Mouse (Mus musculus): Measurements from ENCODE around the gene Leng8. TPM values are rescaled to one million over a fixed set of nuclear protein-coding genes. Genes with fewer than 3 reads are reported as not detected.

Gene Leng8
- polyA plus RNA-seq (2015; fragmentation: Nextera tagmentation; extraction: Ambion mirVana): 83.6 and 97.5 TPM in 2 replicates

DNA sequence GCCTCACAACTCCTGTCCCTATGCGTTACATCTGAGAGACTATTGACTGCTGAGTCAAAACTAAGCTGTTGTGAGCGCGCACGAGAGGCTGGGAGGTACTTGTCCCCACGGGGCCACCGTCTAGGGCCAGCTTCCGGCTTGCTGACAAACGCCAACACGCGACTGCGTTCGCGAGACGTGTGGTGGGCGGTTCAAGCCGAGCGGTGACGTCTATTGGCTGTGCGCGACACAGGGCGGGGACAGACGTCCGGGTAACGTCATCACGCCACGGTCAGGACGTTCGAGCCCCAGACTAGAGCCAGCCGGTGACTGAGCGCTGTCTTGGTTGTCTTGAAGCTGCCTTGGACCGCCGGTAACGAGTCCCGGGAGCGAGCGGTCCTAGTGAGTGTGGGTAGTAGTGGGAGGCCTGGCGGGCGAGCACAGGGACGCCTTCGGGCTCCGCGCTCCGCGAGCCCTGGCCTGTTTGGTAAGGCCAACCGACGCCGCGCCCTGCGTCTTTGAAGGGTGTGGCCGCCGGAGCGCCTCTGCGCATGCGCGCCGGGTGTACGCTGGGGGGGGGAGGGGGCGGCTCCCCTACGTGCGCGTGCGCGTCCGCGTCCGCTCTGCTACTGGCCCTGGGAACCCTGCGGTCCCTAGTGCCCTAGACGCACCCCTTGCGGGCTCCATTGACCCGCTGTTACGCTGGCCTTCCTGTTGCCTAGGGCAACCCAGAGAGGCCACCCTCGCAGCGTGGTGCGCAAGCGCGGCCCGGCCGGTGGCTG lies at the start of gene Leng8:
Leng8 (plus strand) TSS at position 269 of the 761 bp plus-strand sequence.
- peak within 1 kb of the TSS; percentile 96 for H3K27ac ChIP-seq (replicated peaks)
- H3K36me3 ChIP-seq: peaks cover 32% of the 10 kb centered on the region
- H3K9me3 ChIP-seq: no peaks in the 10 kb centered on the region

DNA sequence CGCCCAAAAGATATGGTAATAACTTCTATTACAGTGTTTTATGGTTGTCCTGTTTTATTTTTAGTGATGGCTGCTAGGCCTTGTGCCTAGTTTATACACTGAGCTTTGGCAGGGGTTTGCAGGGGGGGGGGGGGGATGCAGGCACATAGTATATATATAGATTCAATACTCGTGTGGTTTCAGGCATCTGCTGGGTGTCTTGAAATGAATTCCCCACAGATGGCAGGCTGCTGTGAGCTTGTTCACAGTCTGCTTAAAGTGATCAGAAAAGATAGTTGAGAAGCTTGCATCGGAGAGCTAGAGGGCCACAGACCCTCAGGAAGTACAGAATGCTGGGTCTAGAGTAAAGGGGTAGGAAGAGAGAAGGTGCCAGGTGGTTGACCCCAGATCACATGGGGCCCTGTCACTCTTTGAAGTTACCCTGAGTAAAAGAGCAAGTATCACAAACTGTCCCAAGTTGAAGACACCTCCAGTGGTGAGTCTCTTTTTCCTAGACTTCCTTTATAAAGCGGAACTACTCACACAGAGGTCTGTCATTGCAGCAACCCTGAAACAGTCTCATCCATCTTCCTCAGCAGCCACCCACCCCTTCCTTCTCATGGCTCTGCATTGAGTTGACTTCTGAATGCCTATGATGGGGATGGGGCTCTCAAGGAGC lies 49.5 kb upstream of the Leng8 start:
- no peak overlapping the region for H3K4me3 ChIP-seq
- H3K4me1 ChIP-seq (replicated peaks): no peaks in the 10 kb centered on the region
- H3K4me2 ChIP-seq: no peak overlapping the region
- H3K27me3 ChIP-seq: no peaks in the 10 kb centered on the region
- H3K36me3 ChIP-seq: no peaks in the 10 kb centered on the region
- H3K27ac ChIP-seq (replicated peaks): no peak overlapping the region
- H3K9me3 ChIP-seq: no peaks in the 10 kb centered on the region
- no peak for ATAC-seq (ENCODE audit: low FRiP score, low read depth)
- 81% methylated on average over 4 of the region's 4 CpGs for WGBS
- no peak overlapping the region for H3K9ac ChIP-seq

More for the DNA sequence above, at the start of gene Leng8:
- whole genome bisulfite sequencing: under 1% methylated on average over 72 of the region's 78 CpGs
- H3K4me3 ChIP-seq: peak within 1 kb of the TSS; percentile 88
- H3K9ac ChIP-seq: peak within 1 kb of the TSS; percentile 76
- peaks cover 28% of the 10 kb centered on the region for H3K4me1 ChIP-seq (replicated peaks)
- H3K27me3 ChIP-seq: no peaks in the 10 kb centered on the region
- peak within 1 kb of the TSS; percentile 87 for H3K4me2 ChIP-seq
- ATAC-seq (ENCODE audit: low FRiP score, low read depth): peak; percentile 98

GRCm38 (mm10) chr7:4087896-4088480 lies 48.9 kb upstream of the Leng8 start:
- Histone ChIP-seq H3K27ac (replicated peaks) (no peak overlapping the region), H3K9ac (no peak overlapping the region), H3K27me3 (no peaks in the 10 kb centered on the region), H3K4me2 (no peak overlapping the region), H3K36me3 (no peaks in the 10 kb centered on the region), H3K4me3 (no peak overlapping the region), H3K9me3 (no peaks in the 10 kb centered on the region), H3K4me1 (replicated peaks) (no peaks in the 10 kb centered on the region)
- ATAC-seq (ENCODE audit: low FRiP score, low read depth): no peak
- WGBS: 86% methylated on average over 6 of the region's 6 CpGs

GRCm38 (mm10) chr7:4088679-4089078 lies 48.2 kb upstream of the Leng8 start:
- H3K4me3 ChIP-seq: no peak overlapping the region
- no peak overlapping the region for H3K4me2 ChIP-seq
- H3K4me1 ChIP-seq (replicated peaks): no peaks in the 10 kb centered on the region
- no peaks in the 10 kb centered on the region for H3K27me3 ChIP-seq
- H3K27ac ChIP-seq (replicated peaks): no peak overlapping the region
- H3K9ac ChIP-seq: no peak overlapping the region
- H3K9me3 ChIP-seq: no peaks in the 10 kb centered on the region
- WGBS: 86% methylated on average over 2 of the region's 2 CpGs
- no peak for ATAC-seq (ENCODE audit: low FRiP score, low read depth)
- H3K36me3 ChIP-seq: no peaks in the 10 kb centered on the region

DNA sequence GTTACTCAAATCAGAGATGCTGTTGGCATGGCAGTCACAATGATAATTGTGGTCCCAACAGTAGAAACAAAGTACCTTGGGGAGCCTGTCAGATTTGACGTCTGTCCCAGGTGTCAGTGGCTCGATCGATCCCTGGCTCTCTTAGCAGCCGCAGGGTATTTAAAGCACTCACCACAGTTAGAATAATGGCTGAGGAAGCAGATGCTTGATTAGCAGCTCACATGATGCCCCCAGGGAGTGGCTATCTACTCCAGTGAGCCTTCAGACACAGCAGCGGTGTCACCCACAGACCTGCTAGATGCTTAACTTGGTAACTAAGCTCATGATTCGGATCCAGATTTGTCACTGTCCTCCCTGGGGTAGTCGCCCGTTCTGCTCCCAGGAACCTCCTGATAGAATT lies 45.7 kb upstream of the Leng8 start:
- 51% methylated on average over 8 of the region's 8 CpGs for WGBS
- no peak for ATAC-seq (ENCODE audit: low FRiP score, low read depth)
- Histone ChIP-seq H3K27ac (replicated peaks) (no peak overlapping the region), H3K4me3 (no peak overlapping the region), H3K9me3 (no peaks in the 10 kb centered on the region), H3K4me2 (no peak overlapping the region), H3K4me1 (replicated peaks) (no peaks in the 10 kb centered on the region), H3K9ac (no peak overlapping the region), H3K27me3 (no peaks in the 10 kb centered on the region), H3K36me3 (no peaks in the 10 kb centered on the region)

- no peaks in the 10 kb centered on the region for H3K9me3 ChIP-seq
- no peaks in the 10 kb centered on the region for H3K4me1 ChIP-seq (replicated peaks)
- H3K36me3 ChIP-seq: no peaks in the 10 kb centered on the region
- ATAC-seq (ENCODE audit: low FRiP score, low read depth): no peak
- no peak overlapping the region for H3K4me2 ChIP-seq
- no peak overlapping the region for H3K4me3 ChIP-seq
- 81% methylated on average over 2 of the region's 2 CpGs for WGBS
- H3K9ac ChIP-seq: no peak overlapping the region
- no peaks in the 10 kb centered on the region for H3K27me3 ChIP-seq
- H3K27ac ChIP-seq (replicated peaks): no peak overlapping the region
Measured at GRCm38 (mm10) chr7:4098301-4098700, 38.5 kb upstream of the Leng8 start.

DNA sequence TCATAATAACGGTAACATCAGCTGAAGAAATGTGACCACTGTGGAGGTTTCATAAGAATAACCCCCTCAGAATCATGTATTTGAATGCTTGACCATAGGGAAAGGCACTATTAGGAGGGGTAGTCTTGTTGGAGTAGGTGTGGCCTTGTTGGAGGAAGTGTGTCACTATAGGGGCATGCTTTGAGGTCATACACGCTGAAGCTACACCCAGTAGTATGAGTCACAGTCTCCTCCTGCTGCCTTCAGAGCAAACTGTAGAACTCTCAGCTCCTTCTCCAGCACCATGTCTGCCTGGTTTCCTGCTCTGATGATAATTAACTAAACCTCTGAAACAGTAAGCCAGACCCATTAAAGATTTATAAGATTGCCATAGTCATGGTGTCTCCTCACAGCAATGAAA lies 38.0 kb upstream of the Leng8 start:
- ATAC-seq (ENCODE audit: low FRiP score, low read depth): no peak
- no peak overlapping the region for H3K4me2 ChIP-seq
- no peak overlapping the region for H3K4me3 ChIP-seq
- WGBS: 82% methylated on average over 2 of the region's 2 CpGs
- no peaks in the 10 kb centered on the region for H3K9me3 ChIP-seq
- H3K9ac ChIP-seq: no peak overlapping the region
- no peaks in the 10 kb centered on the region for H3K36me3 ChIP-seq
- H3K4me1 ChIP-seq (replicated peaks): no peaks in the 10 kb centered on the region
- H3K27me3 ChIP-seq: no peaks in the 10 kb centered on the region
- no peak overlapping the region for H3K27ac ChIP-seq (replicated peaks)

GRCm38 (mm10) chr7:4101144-4101543 lies 35.7 kb upstream of the Leng8 start:
- Histone ChIP-seq H3K27me3 (no peaks in the 10 kb centered on the region), H3K9me3 (no peaks in the 10 kb centered on the region), H3K4me3 (no peak overlapping the region), H3K36me3 (no peaks in the 10 kb centered on the region), H3K4me2 (no peak overlapping the region), H3K4me1 (replicated peaks) (no peaks in the 10 kb centered on the region), H3K9ac (no peak overlapping the region), H3K27ac (replicated peaks) (no peak overlapping the region)
- no peak for ATAC-seq (ENCODE audit: low FRiP score, low read depth)
- WGBS: 86% methylated on average over 5 of the region's 5 CpGs

DNA sequence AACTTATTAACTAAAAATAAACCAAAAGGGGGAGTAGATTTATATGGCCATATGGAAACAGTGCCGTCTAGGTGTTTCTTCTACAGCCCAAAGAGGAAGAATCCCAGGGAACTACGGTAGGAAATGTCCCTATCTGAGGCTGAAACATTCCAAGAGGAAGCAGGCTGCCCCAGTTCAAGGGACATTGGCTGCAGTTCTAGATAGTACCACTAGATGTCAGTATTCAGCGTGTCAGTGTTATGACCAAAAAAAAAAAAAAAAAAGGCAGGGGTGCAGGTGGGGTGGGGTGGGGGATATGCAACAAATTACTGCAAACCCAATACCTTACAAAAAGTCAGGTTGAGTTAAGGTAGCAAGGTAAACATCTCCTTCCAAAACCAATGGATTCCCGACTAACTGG lies 33.4 kb upstream of the Leng8 start:
- H3K4me3 ChIP-seq: no peak overlapping the region
- H3K27ac ChIP-seq (replicated peaks): no peak overlapping the region
- no peak overlapping the region for H3K9ac ChIP-seq
- H3K9me3 ChIP-seq: no peaks in the 10 kb centered on the region
- WGBS: 11% methylated on average over 4 of the region's 4 CpGs
- H3K27me3 ChIP-seq: no peaks in the 10 kb centered on the region
- no peaks in the 10 kb centered on the region for H3K4me1 ChIP-seq (replicated peaks)
- H3K4me2 ChIP-seq: no peak overlapping the region
- no peaks in the 10 kb centered on the region for H3K36me3 ChIP-seq
- ATAC-seq (ENCODE audit: low FRiP score, low read depth): no peak

GRCm38 (mm10) chr7:4111766-4112165 lies 25.1 kb upstream of the Leng8 start:
- H3K4me2 ChIP-seq: no peak overlapping the region
- H3K36me3 ChIP-seq: no peaks in the 10 kb centered on the region
- no peak overlapping the region for H3K9ac ChIP-seq
- peak overlapping the region; percentile 15; the same call in 1 of the 2 replicates for H3K27ac ChIP-seq (replicated peaks)
- WGBS: 64% methylated on average over 3 of the region's 3 CpGs
- no peaks in the 10 kb centered on the region for H3K9me3 ChIP-seq
- H3K4me3 ChIP-seq: no peak overlapping the region
- no peaks in the 10 kb centered on the region for H3K27me3 ChIP-seq
- no peak for ATAC-seq (ENCODE audit: low FRiP score, low read depth)
- H3K4me1 ChIP-seq (replicated peaks): no peaks in the 10 kb centered on the region

GRCm38 (mm10) chr7:4117050-4117814 lies 19.6 kb upstream of the Leng8 start:
- peaks cover 25% of the 10 kb centered on the region for H3K4me1 ChIP-seq (replicated peaks)
- no peak for ATAC-seq (ENCODE audit: low FRiP score, low read depth)

More at GRCm38 (mm10) chr7:4117050-4117814, 19.6 kb upstream of the Leng8 start:
- 58% methylated on average over 8 of the region's 8 CpGs for WGBS
- H3K27ac ChIP-seq (replicated peaks): no peak overlapping the region
- no peak overlapping the region for H3K4me2 ChIP-seq
- no peak overlapping the region for H3K4me3 ChIP-seq
- H3K36me3 ChIP-seq: no peaks in the 10 kb centered on the region
- no peaks in the 10 kb centered on the region for H3K27me3 ChIP-seq
- no peaks in the 10 kb centered on the region for H3K9me3 ChIP-seq
- no peak overlapping the region for H3K9ac ChIP-seq
